Mouse (Mus musculus) activated CD4-positive, CD25-positive, alpha-beta regulatory T cell, adult 4 months (primary cell): ENCODE results near the gene Mef2c. TPM values are rescaled to one million over a fixed set of nuclear protein-coding genes. Genes with fewer than 3 reads are reported as not detected.
A peak's percentile ranks its signal among the peaks of the same experiment; 100 is the strongest.

ENCODE experiments used
- ATAC-seq: one replicate; pipeline ENCODE4 v1.8.0; 2017
- polyA plus RNA-seq, 2 experiments: library from polyadenylated mRNA; unstranded; fragments of 100-300 nt; shearing (Covaris generic); gene quantifications; one replicate each; pipeline ENCODE4 v1.2.1; 2017

Gene Mef2c
- polyA plus RNA-seq, 2 experiments from 2014 or later: 1.3 to 8.5 TPM

GRCm38 (mm10) chr13:83573327-83573726, 69.5 kb downstream of the Mef2c start:
- ATAC-seq: no peak

DNA sequence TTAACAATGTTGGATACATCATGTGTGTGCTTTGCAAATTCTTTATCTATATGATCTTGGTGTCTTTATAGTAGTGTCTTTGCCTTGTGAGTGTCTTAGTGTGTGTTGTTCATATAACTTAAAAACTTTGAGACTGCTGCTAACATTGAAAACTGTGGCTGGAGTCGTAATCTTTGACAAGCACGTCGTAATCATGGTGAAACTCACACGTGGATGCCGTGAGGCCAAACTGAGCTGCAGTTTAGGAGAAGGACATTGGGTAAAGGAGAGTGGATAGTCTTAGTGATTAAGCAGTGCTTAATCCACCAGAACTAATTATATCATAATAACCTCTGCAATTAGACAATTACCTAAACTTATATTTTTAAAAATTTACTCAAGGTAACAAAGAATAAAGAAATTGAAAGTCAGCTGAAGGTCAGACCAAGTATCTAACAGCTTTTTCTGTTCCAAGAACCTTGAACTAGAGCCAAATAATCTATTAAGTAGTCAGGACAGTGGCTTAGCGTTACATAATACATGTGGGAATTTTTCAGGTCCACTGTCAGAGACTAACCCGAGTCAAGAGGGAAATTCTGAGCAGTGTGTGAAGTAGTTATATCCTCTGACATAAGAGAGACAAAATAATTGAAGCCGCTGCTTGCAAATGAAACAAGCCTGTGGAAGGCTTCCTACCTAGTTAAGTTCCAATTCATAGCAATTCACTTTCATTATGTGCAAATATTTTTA, 70.2 kb downstream of the Mef2c start:
- no peak for ATAC-seq

- ATAC-seq: no peak
Measured at GRCm38 (mm10) chr13:83574866-83575265, 71.0 kb downstream of the Mef2c start.

GRCm38 (mm10) chr13:83579410-83579809, 75.6 kb downstream of the Mef2c start:
- no peak for ATAC-seq

DNA sequence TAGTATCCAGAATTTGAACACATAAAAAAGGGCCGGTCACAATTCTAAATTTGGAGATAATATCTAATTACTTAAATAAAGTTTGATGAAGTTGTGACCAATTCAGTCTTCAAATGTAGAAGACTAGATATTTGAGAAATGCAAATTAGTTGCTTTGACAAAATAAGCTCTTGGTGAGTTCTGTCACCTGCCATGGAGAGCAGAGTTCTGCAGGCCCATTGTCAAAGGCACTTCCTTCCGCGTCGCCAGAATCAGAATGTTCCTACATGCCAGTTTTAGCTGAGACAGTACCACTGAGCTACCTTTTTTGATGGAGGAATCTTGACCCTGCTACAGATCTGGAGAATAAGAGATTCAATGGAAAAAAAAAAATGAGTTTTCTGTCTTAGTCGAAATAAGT, 77.0 kb downstream of the Mef2c start:
- ATAC-seq: no peak

DNA sequence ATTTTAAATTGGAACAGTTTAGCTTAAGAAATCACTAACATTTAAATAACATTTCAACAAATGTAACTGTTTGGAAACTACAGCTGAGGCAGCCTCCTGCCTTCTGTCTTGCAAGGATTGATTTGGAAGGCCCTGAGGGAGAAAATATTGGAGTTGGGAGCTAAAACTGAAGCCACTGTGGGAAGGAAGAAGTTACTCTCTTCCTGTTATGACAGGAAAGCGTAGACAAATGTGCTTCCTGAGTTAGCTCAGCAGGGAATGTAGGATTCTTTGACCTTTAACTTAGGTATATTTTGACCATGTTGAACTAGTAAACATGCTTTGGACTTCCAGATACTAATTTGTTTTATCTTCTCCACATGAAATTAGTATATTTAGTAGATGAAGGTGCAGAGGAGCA, 78.7 kb downstream of the Mef2c start:
- no peak for ATAC-seq

DNA sequence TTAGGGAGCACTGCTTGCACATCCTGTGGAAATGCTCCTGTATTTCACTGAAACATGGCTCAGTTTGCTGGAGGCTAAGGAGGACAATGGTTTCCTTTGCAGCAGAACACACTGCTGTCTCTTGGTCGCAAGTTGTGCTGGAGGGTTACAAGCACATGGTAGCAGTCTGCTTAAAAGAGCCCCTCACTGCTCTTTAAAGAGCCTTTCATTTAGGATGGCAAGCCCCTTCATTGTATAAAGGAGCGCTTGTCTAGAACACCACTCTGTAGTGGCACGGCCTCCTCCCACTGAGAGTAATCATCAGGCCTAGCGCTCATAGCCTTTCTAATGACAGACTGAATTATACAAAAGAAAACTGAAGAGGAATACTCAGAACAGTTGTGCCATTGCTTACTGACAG, 80.0 kb downstream of the Mef2c start:
- no peak for ATAC-seq

DNA sequence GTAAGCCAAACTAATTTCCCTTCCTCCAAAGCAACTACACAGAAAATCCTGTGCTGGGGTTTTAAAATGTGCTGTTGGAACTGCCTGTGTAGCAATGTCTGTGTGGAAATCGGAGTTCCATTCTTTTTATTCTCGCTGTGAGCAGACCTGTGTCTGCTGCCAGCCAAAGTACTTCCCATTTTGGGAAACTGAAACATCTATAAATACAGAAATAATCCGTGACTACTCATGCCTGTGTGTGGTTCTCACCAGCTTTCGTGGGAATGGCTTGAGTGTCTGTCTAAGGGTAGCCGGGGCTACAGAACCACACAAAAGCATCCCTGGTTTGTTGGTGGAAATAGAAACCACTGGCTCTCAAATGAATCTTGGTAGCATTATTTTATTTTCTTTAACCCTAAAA, 81.5 kb downstream of the Mef2c start:
- no peak for ATAC-seq

- ATAC-seq: no peak
Measured at GRCm38 (mm10) chr13:83588186-83588585, 84.4 kb downstream of the Mef2c start.

GRCm38 (mm10) chr13:83590886-83591285, 87.1 kb downstream of the Mef2c start:
- no peak for ATAC-seq

GRCm38 (mm10) chr13:83595429-83595828, 91.6 kb downstream of the Mef2c start:
- no peak for ATAC-seq

DNA sequence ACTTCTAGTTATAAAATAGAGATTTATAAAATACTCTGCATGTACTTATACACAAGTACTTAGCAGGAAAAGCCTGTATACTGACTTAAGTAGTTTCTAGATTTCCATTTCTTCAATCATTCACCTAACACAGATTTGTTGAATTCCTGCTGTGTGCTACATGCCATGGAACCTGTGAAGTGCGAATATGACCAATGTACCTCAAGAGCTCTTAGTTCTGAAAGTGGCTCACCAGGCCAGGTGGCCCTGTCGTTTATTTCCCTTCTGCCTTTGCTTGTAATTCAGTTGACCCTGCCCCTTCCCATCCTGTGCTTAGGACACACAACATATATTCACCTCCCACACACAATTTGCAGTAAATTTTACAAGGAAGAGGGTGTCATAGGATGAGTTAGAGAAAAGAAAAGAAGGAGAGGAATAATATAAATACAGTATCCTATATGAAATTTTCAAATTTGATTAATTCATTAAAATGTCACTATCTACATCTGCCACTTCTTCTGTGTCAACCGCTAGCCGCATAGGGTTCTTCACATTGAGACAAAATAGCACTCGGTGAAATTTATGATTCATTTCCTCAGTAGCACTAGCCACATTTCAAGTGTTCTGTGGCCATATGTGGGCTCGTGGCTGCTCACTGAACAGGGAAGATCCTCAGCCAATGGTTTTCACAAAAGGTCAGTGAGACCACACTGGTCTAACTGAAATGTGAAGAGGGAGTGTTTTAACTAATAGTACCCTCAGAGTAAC, 93.3 kb downstream of the Mef2c start:
- ATAC-seq: no peak

DNA sequence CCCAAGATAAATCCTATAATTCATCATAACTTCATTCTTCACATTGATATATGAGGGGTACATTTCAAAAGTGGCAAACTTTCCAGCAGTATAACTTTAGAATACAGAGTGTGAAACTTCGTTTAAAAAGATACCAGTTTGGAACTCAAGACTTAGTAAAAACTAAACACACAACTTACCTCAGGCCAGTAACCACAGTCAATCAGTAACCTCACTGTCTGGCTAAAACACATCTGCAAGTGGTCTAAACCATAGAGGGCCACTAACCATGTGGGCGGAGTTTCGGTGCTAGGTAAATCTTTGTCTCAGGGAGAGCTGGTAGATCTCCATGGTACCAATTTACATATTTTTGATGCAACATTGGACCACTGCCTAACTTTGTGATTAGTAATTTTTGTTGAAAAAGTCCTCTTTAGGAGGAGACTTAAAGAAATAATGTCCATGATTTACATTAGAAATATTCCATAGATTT, 93.9 kb downstream of the Mef2c start:
- ATAC-seq: no peak

- no peak for ATAC-seq
Measured at GRCm38 (mm10) chr13:83600301-83600700, 96.5 kb downstream of the Mef2c start.

GRCm38 (mm10) chr13:83601741-83602140, 97.9 kb downstream of the Mef2c start:
- ATAC-seq: no peak

DNA sequence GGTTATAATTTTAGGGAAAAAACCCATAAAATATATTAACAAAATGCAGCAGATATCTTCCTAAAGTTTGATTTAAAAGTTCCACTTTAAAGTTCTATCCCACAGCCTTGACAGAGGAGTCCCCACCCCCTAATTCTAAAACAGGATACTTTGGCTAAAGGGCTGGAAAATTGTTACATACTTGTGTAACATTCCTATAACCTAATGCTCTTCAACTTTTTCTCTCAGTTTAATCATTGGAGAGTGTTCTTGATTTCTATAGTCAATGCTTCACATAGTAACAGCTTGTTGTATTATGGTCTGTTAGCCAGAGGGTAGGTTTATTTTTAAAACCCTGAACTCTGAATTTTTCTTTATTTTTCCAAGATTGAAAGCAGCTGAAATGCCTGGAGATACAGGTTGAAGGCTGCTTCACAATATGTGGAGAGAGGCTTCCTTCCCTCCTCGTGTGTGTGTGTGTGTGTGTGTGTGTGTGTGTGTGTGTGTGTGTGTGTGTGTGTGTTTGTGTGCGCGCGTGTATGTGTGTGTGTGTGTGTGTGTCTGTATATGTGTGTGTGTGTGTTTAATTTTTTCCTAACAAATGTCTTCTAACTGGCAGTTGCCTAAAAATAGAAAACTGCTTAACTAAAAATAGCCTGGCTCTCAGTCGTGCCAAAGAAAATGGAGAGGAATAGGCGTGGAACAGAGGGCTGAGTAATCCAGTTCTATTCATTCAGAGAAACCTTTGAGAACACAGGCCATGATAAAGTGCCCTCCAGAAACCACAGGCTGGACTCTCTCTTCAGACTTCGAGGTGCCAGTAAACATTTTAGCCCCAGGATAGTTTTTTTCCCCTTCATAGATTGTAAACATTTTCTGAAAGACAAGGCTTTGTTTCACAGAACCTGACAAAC, 99.8 kb downstream of the Mef2c start:
- ATAC-seq: no peak

GRCm38 (mm10) chr13:83604320-83604719, 100.5 kb downstream of the Mef2c start:
- no peak for ATAC-seq

- no peak for ATAC-seq
Measured at GRCm38 (mm10) chr13:83604785-83605184, 101.0 kb downstream of the Mef2c start.

DNA sequence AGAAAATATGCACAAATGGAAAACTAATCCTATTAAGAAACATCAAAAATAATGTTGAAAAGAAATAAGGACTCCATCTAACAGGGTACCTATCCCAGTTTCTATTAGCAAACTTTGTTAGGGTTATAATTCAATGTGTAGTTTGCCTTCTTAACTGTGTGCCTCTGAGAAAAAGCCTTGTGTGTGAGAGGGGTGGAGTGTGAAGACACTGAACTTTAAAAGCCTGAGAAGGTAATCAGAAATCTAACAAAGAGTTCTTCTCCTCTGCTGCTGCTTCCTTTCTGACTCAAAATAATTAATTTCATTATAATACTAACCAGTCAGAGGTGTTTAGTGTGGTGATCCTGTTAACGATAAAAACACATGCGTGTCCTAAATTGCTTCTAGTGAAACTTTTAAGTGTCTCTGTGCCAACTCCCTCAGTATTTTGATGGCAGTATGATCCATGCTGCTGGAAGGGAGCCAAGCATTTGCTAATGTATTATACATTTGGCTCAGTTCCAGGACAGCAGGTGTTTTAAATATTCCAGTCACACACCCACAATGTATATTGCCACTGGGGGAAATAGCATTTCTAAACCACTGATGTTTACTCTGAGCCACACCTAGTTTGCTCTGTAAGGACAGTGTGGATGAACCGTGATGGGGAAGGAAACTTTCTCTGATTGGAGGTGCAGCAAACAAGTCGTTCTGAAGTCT, 104.2 kb downstream of the Mef2c start:
- ATAC-seq: no peak

- ATAC-seq: peak; percentile 68
Measured at GRCm38 (mm10) chr13:83608851-83609516, 105.2 kb downstream of the Mef2c start.

GRCm38 (mm10) chr13:83609517-83609878, 105.7 kb downstream of the Mef2c start:
- ATAC-seq: peak; percentile 55

- ATAC-seq: no peak
Measured at GRCm38 (mm10) chr13:83610124-83610523, 106.3 kb downstream of the Mef2c start.
